Mouse (Mus musculus) R1 (cell line): Measurements from ENCODE around the gene Timm17a.
A peak's percentile ranks its signal among the peaks of the same experiment; 100 is the strongest.

Source experiments
- DNase-seq: peaks from one replicate; pipeline ENCODE4 v3.0.0-alpha.2; 2018; ENCODE audit warnings: low read depth, low spot score

The Timm17a gene

GRCm38 (mm10) chr1:135313284-135314031 is at the start of gene Timm17a:
Gene Timm17a (minus strand): TSS chr1:135313778.
- peak; percentile 97 for DNase-seq

DNA sequence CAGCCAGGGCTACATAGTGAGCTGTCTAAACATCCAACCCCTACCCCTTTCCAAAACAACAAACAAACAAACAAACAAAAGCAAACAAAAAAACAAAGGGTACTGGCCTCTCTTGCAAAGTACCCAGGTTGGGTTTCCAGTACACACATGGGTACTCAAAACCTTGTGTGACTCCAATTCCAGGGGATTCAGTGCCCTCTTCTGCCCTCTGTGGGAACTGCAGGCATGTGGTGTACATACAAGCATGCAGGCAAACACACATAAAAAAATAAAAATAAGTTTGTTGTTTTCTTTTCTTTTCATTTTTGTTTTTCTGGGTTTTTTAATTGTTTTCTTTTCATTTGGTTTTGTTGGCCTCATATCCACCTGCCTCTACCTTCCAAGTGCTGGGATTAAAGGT is 48.5 kb upstream of the Timm17a start:
- DNase-seq = peak; percentile 63

DNA sequence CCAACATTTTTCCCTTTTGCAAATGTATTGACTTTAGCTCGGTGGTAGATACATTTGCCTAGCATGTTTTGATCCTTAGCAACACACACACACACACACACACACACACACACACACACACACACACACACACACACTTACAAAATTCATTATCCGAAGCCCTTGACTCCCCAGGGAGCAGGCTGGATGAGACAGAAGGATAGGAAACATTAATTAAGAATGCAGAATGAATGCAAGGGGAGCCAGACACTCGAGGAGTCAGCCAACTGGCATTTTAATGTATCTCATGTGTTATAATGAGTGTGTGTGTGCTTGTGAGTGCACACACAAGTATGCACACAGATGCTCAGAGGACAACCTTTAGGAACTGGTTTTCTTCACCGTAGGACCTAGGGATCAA is 47.9 kb upstream of the Timm17a start:
- no peak for DNase-seq

- DNase-seq = peak; percentile 33
These were observed 45.5 kb upstream of the Timm17a start for GRCm38 (mm10) chr1:135359071-135359470.

DNA sequence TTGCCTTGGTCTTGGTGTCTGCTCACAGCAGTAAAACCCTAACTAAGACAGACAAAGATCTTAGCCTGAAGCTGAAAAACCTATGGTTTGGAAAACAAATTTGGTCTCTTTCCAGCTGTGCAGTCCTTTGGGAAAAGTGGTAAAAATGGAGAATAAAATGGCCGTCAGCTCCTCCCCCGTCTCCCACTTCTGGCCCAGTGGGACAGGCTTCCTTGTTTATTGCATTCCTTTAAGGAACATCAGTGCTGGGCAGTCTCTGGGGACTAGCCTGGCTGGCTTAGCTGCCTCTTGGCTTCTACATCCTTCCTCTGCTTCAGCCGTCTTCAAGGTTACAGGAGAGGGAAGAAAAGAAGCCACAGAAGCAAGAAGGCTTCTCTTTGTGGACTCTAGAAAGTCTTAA is 38.4 kb upstream of the Timm17a start:
- DNase-seq = no peak

DNA sequence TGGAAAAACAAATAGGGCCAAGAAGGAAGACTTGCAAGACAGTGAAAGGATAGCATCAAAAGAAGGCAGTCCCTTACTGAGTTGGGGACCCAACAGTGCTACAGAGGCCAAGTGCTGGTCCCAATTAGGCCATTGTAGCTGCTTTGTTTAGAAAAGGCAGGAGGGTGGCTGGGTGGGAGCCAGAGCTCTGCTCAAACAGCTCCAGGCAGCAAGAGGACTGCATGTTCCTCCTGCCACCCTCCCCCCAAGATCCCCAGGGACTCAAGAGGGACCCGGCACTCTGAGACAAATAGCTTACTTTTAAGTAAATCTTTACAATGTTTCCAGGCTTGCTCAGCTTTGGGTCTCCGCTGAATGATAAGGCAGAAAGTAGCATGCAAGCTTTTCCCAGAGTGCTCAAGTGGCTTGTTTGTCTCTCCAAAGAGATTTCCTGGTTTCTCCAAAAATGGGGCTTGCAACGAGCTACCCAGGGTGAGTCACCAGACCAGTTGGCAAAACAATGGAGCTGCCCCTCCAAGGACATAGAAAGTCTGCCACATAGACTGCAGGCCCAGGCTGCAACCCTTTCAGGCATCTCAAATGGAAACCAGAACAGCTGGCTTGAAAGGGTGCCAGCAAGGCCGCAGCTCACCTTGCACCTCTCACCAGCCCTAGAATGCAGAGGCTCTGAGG is 34.1 kb upstream of the Timm17a start:
- DNase-seq = no peak

GRCm38 (mm10) chr1:135346891-135347290 is 33.3 kb upstream of the Timm17a start:
- no peak for DNase-seq

GRCm38 (mm10) chr1:135344026-135344425 is 30.4 kb upstream of the Timm17a start:
- DNase-seq = peak; percentile 49

DNA sequence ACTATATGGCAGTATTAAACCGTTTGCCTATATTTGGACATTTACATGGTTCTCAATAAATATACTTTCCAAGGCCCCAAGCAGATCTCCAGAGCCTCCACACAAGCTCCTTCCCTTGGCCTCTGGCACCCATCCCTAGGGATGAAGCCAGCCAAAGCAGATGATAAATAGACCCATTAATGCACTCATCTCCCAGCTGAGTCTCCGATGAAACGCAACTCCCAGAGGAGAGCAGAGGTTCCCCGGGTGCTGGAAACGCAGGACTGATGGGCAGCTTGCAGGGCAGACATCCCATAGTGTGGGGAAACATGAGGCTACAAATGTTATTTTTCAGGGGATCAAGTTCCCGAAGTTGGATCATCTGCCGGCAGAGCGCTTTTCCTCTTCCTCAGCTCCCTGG is 28.4 kb upstream of the Timm17a start:
- no peak for DNase-seq

- DNase-seq = no peak
These were observed 17.0 kb upstream of the Timm17a start for GRCm38 (mm10) chr1:135330578-135330977.

GRCm38 (mm10) chr1:135328368-135328767 is 14.8 kb upstream of the Timm17a start:
- no peak for DNase-seq

GRCm38 (mm10) chr1:135325934-135326333 is 12.4 kb upstream of the Timm17a start:
- no peak for DNase-seq

GRCm38 (mm10) chr1:135324571-135324970 is 11.0 kb upstream of the Timm17a start, which contains the start of gene Lmod1:
Gene Lmod1 (plus strand): TSS chr1:135324807.
- peak; percentile 53 for DNase-seq

GRCm38 (mm10) chr1:135323367-135323901 is 9.9 kb upstream of the Timm17a start:
- DNase-seq = no peak

DNA sequence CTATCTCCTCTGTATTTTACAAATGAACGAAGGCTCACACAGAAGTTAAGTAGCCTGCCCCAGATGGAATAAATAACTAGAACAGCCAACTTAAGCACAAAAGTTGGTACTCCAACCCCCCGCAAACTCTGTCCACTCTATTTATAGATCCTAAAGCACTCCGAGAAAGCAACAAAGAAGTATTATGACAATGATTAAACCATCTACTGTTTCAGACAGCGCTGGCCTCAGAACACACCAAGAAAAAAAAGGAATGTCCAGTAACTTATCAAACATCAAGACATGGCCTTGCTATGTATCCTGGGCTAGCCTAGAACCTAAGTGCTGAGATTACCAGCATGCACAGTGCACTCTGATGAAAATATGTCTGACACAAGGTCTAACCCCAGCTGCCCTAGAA is 1.4 kb downstream of the Timm17a start:
- no peak for DNase-seq

- DNase-seq = peak; percentile 39
These were observed 2.2 kb downstream of the Timm17a start for GRCm38 (mm10) chr1:135311356-135311755.

DNA sequence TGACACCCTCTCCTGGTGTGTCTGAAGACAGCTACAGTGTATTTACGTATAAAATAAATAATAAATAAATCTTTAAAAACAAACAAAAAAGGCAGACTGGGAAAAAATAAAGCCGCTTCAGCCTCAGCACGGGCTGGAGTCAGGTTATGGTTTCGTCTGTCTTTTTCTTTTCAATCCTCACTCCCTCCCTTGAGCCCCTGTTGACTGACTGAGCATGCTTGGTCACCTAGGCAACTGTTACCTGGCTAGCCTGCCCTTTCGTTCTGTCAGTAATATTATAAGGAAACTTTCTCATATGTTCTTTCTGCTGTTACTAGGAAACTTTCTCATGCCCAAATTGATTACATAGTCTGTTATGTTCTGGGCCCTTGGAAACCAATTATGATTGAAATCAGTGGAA is 22.7 kb downstream of the Timm17a start:
- DNase-seq = no peak

GRCm38 (mm10) chr1:135286311-135286710 is 27.3 kb downstream of the Timm17a start:
- DNase-seq = no peak

DNA sequence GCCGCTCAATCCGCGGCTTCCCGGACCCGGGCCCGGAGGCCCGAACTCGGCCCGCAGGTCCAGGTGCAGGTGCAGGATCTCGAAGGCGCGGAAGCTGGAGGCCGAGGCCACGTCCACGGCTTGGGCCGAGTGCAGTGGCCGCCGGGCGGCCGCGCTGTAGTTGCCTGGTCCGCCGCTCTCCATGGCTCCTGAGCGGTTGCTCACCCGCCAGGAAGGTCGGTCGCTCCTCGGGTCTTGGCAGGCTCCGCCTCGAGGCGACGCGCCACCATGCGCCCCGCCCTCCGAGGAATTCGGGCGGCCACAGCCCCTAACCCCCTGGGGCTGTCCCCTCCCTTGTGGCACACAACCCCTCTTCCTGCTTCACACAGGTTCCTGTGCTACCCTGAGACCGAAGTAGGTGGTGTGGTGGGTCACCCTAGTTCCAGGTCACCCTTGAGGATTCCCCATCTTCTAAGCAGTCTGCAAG is 29.7 kb downstream of the Timm17a start, which contains the start of gene Rnpep:
Gene Rnpep (minus strand): TSS at position 259 of the 466 bp plus-strand sequence.
- peak; percentile 86 for DNase-seq

GRCm38 (mm10) chr1:135283287-135283825 is 30.2 kb downstream of the Timm17a start:
- DNase-seq = peak; percentile 70

DNA sequence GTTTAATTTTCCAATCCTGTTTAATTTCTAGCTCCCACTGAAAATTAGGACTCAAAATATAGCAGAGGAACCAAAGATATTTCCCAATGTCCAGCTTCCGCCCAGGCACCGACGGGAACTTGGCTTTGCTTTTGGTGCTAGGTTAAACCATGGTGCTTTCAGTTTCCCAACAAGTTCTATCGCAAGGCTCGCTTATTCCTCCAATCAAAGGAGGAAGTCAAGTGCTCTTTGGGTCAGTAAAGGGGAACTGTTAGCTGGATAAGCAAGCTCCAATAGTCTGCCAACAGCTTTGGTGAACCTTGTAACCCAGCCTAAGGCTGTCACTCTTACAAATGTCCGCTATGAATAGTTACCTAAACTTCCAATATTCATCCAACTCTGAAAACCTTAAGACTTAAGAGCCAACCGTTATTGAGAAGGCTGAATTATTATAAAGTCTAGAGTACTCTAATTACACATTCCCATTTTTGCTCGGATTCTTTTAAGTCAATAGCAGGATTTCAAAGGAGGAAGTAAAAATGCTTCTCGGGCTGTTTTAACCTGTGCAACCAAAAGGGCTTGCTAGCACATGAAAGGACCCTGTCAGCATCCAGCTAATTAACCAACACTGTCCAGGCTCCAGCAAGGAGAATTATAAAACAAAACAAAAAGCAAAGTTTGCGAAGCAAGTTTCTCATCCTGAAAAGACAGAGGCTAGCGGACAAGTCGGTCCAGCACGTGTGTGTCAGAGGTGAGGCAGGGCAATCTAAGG is 30.9 kb downstream of the Timm17a start:
- no peak for DNase-seq

GRCm38 (mm10) chr1:135281841-135282240 is 31.7 kb downstream of the Timm17a start:
- DNase-seq = no peak
